In the genomic region with DNA sequence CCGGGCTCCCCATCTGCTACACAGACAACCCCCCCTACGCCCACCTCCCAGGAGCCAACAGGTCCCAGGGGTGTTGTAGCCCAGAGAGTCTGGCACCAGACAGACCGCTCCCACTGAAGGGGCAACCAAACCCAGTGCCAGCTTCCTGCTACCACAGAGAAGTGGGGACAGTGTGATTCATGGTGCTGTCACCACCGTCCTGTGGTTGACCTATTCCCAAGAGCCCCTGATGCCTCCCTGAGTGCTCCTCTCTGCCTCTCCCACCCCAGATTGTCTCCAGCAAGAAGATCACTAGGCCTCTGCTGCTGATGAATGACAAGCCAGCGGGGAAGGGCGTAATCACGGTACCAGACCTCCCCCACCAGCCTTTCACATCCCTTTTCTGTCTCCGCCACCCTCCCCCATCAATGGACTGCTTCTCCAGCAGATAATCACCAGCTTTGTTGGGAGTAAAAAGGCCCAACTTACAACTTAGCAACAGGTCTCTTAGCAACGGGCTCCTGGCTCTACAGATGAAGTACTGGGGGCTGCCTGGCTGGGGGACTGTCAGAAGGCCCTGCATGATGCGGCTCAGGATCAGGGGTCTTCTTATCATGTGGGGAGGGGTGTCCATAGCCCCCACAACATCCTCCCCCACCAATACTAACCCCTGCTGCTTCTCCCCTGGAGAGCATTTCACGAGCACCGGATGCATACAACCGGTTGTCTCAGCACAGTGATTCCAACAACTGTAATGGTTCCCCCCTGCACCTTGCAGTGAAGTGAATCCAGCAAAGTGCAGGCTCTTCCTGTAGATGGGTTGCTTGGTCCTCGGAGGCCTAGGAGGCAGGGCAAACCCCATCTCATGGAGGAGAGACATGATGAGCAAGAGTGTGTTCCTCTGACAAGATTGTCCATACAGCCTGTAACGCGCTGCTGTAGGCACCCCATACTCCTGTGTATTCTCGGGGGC, we compare ENCODE assay signal across 7 mouse cellular contexts. TPM values are rescaled to one million over a fixed set of nuclear protein-coding genes. Genes with fewer than 3 reads are reported as not detected.
DNase-seq lines count a peak whose midpoint lies in the region; ATAC-seq lines count a peak whose summit lies in the region.

No protein-coding gene starts in this region.

- H3K27me3 ChIP-seq in hindbrain, embryonic 15.5 days = no peaks in the 10 kb centered on the region

- 29% methylated on average over 17 of the region's 17 CpGs for WGBS in hindbrain, embryonic 15.5 days

- no peak overlapping the region for H3K4me2 ChIP-seq in hindbrain, embryonic 15.5 days

- peak; percentile 85 for ATAC-seq in hindbrain, embryonic 15.5 days (ENCODE audit: low FRiP score, low read depth)

- DNase-seq in ES-CJ7 (ENCODE audit: low read depth, low spot score) = peak; percentile 38
- DNase-seq in embryo, embryonic 11 days = peak; percentile 86
- peak; percentile 82 for DNase-seq in mesoderm, embryonic 11.5 days (ENCODE audit: low read depth, low spot score)
- peak; percentile 58 for DNase-seq in right cerebral cortex, postnatal 25 days
- DNase-seq in heart, adult 8-10 months (ENCODE audit: low spot score) = no peak
- no peak for DNase-seq in kidney, postnatal 10 days

- no peaks in the 10 kb centered on the region for H3K36me3 ChIP-seq in hindbrain, embryonic 15.5 days

- H3K9ac ChIP-seq in hindbrain, embryonic 15.5 days = no peak overlapping the region

- H3K4me3 ChIP-seq in hindbrain, embryonic 15.5 days = no peak overlapping the region

- H3K27ac ChIP-seq in hindbrain, embryonic 15.5 days (replicated peaks) = peak overlapping the region; percentile 73

- peaks cover 21% of the 10 kb centered on the region for H3K4me1 ChIP-seq in hindbrain, embryonic 15.5 days (replicated peaks)

- no peaks in the 10 kb centered on the region for H3K9me3 ChIP-seq in hindbrain, embryonic 15.5 days

RNA-seq across cellular contexts. Expression of gene Cpne2, which starts 19.0 kb away (rescaled TPM):
- polyA plus RNA-seq in hindbrain, embryonic 15.5 days (2015; fragmentation: Nextera tagmentation; extraction: Ambion mirVana) = 19.4 and 26.4 TPM in 2 replicates
- total RNA-seq in heart, adult 8-10 months (2022) = 1 to 10 TPM; 3.7 to 5.0 (median 4.5) TPM

RNA-seq across cellular contexts. Expression of gene Rspry1, which starts 50.0 kb away (rescaled TPM):
- 45.5 and 48.7 TPM in 2 replicates for polyA plus RNA-seq in hindbrain, embryonic 15.5 days (2015; fragmentation: Nextera tagmentation; extraction: Ambion mirVana)
- 10 to 100 TPM in 1 of 4 experiments, 1 to 10 TPM in 3; 8.9 to 10.5 (median 9.5) TPM for total RNA-seq in heart, adult 8-10 months (2022)

RNA-seq across cellular contexts. Expression of gene Fam192a, which starts 50.0 kb away (rescaled TPM):
- 63.8 and 69.1 TPM in 2 replicates for polyA plus RNA-seq in hindbrain, embryonic 15.5 days (2015; fragmentation: Nextera tagmentation; extraction: Ambion mirVana)
- 10 to 100 TPM; 19.1 to 25.6 (median 19.5) TPM for total RNA-seq in heart, adult 8-10 months (2022)

Comparison
In these comparisons a context has a peak if more than half of its experiments do, and no peak if none do; other contexts are left out.
1. DNase-seq: peak in ES-CJ7 (single experiment), embryo, embryonic 11 days (single experiment), mesoderm, embryonic 11.5 days (single experiment) and right cerebral cortex, postnatal 25 days (single experiment); none in heart, adult 8-10 months (single experiment) and kidney, postnatal 10 days (single experiment).